Mouse (Mus musculus) left cerebral cortex, adult 8-10 months (tissue): ENCODE data around the gene Cpa5. TPM values are rescaled to one million over a fixed set of nuclear protein-coding genes. Genes with fewer than 3 reads are reported as not detected.

Experiments used
- DNase-seq, 2 experiments: peaks; one replicate each; pipeline ENCODE4 v3.0.0; 2022; ENCODE audit warnings: low spot score in 2 of 2
- total RNA-seq, 4 experiments: library from RNA; stranded (reverse); gene quantifications; 2 replicates each; pipeline ENCODE4 v1.2.4; 2022

The Cpa5 gene
- not detected for total RNA-seq

DNA sequence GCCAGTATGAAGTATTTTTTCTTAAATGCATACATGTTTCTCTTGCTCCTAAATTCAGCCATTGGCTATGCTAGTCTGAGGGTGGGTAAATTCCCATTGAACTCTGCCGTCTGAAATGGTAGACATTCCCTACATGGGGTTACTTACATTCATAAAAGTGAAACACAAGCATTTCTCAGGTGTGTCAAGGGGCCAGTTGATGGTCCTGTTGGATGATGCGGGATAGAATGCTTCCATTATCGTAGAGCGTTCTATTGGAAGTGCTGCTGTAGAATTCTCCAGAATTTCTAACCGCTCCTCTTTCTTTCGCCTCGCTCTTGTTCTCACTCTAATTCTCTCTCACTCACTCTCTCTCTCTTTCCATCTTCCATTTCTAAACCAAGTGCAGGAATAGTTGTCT lies at the start of gene Cpa5:
Gene Cpa5 (plus strand): TSS at position 301 of the 400 bp plus-strand sequence.
- DNase-seq, result no peak

DNA sequence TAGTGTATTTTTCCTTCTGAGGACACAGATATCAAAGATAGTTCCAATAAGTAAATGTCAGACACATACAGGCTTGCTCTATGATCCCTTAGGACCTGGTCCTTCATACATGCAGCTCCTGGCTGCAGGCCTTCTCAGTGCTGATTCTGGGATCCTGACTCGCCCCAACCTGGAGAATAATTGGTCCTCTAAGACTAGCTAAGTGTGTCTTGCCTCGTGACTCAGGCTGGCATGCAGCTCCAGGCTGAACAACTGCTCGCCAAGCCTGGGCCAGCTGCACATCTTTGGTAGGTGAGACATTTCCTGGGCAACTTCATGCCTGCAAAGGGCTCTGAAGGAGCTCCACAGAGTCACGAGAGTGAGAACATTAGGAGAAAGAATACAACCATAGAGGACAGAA lies 48.7 kb upstream of the Cpa5 start:
- DNase-seq, result no peak

DNA sequence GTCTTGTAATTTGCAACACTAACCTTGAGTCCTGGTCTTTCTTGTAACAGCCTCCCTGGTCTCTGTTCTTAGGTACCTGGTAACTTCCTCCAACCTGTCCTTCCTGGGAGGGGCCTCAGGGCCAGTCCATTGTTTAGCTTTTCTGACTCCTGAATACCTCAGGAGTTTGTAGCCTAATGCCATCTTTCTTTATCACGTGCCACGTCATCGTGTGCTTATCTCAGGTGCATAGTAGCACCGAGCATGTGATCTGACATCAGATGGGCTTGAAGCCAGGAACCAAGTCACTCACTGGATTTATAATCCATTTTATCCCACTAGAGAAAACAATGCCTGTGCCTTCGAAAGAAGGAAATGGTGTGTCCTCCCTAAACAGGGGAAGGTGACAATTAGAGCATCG lies 47.2 kb upstream of the Cpa5 start:
- no peak for DNase-seq

DNA sequence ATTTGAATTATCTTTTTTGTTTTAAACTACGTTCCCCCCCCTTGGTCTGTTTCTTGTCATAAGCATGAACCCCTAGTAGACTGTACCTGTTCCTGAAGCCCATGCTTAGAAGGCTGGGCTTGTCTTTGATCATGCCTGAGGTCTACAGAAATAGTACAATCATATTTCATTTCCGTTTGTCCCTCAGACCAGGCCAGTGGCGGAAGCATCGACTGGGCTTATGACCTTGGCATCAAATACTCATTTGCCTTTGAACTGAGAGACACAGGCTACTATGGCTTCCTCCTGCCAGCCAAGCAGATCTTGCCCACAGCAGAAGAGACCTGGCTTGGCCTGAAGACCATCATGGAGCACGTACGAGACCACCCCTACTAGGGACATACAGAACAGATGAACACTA lies 46.8 kb upstream of the Cpa5 start:
- DNase-seq, result no peak

DNA sequence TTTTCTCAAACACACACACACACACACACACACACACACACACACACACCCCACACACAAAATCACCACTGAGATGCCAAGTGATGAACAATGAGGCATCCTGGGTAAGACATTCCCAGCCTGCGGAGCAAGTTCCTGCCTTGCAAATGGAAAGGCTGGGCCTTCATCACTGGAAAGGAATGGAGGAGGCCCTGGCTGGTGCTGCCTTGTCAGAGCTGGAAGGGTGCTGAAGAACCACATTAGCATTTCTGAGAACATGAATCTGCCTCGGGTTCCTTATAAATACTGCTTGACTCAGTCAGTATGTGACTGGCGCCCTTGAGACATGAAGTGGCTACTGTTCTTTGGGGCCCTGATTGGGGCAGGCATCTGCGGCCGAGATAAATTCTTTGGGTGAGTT lies 42.7 kb upstream of the Cpa5 start, which contains the start of gene Cpa4:
Gene Cpa4 (plus strand): TSS at position 301 of the 400 bp plus-strand sequence.
- DNase-seq, result no peak

DNA sequence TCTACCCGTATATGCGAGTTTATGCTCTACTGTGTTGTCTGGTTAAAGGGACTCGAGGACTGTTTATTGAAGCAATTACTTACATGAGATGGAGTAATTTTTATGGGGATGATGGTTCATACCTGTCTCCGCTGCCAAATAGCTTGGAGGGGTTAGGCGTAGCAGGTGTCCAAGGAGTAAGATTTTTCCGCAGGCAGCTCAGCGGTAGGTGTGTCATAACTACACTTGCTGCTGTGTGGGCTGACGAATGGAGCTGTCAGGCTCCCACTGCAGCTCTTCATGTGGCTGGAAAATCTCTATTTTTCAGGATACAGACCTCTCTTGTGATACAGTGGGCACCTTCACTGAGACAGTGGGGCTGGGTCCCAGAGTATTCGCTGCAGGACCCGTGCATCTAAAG lies 41.5 kb upstream of the Cpa5 start:
- DNase-seq, result no peak

DNA sequence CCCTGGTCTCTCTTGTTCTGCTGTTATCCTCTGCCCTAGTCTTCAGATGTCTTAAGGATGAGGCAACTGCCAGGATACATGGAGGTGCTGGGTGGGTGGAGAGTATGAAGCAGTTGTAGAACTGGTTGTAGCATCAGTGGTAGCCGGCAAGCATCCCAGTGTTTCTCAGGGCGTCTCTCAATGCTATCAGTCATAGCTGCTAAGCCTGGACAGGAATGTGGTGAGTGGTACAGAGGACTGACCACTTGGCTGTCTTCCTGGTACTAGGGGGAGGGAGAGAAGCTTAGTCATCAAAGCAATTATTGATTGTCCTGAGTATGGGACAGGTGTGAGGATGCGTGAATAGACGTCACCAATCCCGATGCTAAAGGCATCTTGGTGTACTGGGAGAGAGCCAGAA lies 40.8 kb upstream of the Cpa5 start:
- no peak for DNase-seq

DNA sequence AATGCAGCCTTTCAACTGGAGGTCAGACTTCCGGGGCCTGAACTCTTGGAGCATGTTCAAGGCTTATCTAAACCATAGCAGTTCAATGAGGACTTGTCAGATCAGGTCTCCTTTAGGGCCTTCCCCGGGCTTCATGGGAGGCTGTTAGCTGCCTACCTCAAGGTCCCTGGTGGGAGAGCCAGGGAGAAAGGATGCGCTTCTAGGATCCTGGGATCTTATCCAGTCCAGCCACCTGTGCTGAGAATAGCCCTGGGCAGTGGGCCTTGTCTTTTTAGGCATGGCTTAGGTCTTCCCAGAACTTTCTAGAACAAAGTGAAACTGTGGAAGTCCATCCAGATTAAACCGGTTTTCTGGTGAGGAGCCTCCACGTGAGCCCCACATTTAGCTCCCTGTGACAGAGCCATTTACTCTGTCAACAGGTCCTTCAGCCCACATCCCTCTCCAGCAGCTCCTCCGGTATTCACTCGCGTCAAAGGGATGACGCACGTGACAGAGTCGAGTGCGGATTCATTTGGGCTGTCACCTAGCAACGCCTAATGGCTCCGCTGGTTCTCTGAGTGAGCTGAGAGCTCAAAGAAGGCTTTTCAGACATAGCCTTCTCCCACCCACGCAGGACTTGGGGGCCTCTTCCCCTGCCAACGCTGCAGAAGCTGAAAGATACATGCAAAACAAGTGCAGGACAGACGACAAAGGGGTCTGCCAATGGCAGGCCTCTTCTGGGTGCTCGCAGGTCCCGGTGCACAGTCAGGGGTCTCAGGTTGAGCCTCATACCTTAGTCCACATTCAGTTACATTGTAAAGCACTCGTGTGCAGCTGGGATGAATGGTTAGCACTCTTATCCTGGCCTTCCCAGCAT lies 38.1 kb upstream of the Cpa5 start:
- DNase-seq, result peak; percentile 65 to 93

DNA sequence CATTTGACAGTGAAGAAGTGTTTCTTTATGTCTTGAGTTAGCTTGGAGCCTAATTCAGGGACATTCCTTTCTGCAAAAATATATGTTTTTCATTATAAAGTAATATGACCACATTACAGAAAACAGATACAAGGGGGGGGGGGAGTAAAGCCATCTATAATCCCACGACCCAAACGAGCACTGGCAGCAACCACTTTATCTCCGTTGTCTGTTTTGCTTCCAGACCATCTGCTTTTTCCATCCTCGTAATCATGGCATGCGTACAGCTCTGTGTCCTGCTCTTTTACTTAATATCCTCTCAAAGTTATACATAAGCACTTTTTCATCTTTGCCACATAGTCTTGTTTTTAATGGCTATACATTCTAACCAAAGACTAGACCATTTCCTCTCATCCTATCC lies 37.4 kb upstream of the Cpa5 start:
- DNase-seq, result no peak

DNA sequence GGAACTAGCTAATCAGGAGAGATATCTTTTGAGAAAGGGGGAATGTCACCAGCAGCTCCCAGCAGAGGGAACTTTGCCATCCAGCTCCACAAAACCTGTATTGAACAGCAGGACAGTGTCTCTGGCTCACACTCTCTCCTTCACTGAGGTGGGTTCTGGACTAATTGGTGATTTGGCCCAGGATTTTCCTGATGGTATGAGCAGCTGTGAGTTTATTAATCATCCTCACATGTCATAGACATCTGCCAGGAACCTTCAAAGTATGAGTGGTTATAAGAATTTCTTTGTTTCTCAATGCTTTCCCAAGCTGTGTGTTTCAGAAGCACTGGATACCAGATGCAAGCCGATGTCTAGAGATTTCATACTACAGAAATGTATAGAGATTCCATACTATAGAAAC lies 35.9 kb upstream of the Cpa5 start:
- no peak for DNase-seq

DNA sequence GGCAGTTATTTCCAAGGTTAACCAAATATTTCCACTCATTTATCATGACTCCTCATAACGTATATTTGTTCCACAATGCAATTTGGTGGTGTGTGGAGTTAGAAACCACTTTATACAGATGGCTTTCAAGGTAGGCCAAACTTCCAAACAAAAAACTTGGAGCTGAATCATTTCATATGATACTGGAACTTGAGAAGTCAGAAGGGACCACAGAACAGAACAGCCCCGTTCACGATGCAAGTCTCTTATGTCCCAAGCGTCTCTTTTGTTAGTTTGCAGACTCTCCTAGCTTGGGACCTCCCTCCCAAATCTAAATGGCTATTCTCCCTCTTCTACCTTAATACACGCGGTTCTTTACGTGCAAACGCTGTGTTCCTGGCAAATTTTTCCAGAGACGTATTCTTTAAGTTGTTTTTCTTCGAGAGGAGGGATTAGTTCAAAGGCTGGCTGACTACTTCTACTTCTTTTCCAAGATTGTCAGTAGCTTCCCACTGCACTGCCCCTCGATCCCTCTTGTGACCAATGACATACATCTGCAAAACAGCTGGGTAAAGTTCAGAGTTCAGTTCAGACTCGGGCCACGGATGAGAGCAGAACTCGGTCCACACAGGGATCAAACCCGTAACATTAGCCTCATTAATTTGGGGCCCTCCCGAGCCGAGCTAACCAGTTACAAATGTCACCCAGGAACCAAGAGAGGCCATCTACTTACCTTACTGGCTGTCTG lies 34.2 kb upstream of the Cpa5 start:
- DNase-seq, result no peak

DNA sequence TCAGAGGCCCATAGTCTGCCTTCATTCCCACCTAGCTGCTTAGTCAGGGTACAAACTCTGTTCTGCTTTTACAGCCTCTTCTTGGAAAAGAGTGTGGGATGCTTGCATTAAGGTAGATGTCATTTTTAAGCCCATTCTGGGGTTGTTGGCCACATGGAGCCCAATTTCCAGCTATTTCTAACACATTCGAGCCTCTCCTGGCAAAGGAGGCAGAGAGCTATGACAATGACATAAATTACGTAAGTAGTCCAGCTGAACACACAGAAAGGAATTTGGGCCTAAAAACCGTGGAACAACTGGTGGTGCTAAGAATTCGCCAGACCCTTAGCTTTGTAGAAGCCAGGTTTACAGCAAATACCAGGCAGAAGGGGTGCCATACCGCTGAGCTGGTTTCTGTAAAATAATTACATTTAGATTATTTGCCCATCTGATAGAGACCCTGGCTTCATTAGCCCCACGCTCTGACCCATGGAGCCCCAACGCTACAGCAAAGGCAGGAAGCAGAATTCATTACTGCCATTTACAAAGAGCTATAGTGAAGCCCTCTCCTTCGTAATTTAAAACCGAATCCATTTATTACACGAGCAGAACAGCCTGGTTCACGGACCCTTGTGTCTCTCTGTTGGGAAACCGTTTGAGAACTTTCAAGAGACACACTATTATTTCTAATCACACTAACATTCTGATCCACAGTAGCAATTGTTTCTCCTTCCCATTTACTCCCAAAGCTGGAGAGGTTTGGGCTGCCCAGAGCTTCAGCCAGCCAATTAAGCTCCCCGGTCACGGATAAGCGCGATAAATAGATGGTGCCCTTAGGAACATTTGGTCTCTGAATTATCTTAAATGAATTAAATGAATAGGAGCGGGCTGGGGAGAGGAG lies 30.6 kb upstream of the Cpa5 start:
- peak in 1 of 2 experiments; percentile 38 for DNase-seq

DNA sequence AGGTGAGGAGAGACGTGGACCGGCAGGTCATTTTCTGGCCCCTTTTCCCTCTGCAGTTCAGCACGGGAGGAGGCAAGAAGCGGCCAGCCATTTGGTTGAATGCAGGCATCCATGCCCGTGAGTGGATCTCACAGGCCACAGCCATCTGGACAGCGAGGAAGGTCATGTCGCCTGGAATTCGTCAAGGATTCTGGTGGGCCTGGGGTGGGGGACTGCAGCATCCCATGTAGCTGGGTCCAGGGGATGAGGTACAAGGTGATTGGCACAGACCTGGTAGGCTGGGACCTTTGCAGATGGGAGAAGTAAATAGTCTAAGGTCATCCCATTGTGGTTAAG lies 30.0 kb upstream of the Cpa5 start:
- DNase-seq, result no peak

DNA sequence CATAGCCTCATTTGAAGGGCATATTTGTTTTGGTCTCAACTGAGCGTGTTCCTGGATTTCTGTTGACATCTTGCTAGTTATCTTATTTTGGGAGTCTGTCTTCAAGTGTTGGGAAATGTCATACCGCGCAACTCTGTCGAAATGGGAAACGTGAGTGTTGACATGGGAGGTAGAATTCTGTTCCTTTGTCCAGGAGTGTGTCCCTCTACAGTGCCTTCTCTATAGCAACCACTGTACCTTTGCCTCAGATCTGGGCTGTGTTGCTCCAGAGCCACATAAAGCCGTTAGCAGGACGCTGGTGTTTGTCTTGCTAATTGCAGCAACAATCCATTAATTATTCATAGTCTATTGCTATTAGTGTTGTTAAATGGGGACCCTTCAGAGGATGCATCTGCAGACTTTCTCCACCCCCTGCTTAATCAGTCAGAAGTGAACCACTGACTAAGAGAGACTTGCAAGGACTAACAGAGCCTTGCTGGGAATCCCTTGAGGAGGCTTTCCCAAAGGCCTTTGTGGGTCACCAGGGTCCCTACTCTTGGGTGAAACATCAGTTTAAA lies 23.8 kb upstream of the Cpa5 start:
- no peak for DNase-seq

DNA sequence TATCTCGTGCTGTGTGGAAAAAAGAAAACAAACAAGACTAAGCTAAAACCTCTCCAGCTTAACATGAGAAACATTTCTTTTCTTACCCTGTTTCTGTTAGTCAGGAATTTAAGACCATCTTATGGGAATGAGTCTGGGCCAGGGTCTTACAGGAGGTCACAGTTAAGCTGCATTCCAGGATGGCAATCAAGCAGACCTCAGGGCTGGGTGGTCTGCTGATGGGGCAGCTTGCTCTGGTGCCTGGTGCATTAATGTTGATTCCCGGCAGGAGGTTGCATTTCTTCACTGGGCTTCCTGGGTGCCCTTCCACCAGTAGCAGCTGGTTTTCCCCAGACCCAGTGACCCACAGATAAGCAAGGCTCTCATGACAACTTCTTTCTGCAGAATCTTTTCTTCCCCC lies 21.0 kb upstream of the Cpa5 start:
- DNase-seq, result no peak

DNA sequence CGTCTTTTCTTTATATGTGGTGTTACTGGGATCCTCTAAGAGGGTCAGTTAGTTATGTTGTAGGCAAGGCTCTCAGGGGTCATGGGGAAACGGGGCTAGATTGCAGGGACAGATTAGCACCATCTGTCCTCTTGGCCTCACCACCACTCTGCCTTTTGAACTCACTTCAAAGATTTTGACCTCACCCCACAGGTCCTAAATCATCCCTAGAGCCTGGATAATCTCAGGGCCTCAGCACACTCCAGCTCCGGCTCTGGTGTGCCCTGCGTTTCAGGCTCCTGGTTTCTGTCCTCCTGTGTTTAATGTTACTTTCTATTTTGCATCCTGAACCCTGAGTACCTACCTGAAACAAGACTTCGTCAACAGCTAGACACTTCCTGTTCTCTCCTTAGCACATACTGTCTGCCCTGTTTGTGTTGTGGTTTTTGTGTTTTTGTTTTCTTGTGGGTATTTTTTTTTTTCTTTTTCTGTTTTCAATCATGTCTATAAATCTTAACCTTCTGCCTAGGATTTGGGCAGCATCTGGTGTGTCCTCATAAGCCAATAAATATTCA lies 18.9 kb upstream of the Cpa5 start:
- no peak for DNase-seq

DNA sequence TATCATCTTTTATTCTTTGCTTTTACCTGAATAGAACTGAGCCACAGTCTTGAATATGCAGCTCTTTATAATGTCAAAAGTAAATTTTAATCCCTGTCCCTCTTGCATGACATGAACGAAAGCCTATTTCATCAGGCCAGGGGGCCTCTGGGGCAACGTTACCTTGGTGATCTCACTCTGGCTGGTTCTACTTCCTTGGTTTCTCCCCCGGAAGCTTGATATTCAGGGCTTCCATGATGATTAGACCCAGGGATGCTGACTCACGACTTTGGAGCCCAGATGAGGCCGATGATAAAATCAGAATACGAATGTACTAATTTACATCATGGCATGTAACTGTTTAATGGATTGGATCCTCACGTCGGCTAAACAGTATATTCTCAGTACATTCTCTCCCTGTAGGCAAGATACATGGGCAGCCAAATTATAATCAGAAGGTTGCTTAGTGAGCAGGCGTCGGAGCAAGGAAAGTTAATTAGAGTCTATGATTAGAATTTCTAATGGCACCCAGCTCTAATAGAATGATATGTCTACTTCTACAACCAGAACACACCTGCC lies 18.3 kb upstream of the Cpa5 start:
- no peak for DNase-seq

DNA sequence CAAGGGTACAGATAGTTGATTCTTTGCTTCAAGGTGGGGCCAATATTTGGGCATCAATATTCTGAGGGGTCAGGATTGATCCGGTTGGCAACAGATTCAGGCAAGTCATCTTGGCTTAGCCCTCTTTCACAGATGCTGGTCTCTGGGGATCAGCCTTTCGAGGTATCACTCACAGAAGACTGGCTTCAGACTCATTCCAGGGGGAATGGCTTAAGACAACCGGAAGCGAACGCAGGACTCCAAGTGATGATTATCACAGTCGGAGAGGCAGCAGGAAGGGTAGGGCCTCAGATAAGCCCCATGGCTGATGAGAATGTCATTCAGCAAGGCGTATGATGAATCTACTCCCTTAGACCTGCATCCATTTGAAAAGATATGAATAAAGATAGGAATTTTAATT lies 16.4 kb upstream of the Cpa5 start:
- no peak for DNase-seq

DNA sequence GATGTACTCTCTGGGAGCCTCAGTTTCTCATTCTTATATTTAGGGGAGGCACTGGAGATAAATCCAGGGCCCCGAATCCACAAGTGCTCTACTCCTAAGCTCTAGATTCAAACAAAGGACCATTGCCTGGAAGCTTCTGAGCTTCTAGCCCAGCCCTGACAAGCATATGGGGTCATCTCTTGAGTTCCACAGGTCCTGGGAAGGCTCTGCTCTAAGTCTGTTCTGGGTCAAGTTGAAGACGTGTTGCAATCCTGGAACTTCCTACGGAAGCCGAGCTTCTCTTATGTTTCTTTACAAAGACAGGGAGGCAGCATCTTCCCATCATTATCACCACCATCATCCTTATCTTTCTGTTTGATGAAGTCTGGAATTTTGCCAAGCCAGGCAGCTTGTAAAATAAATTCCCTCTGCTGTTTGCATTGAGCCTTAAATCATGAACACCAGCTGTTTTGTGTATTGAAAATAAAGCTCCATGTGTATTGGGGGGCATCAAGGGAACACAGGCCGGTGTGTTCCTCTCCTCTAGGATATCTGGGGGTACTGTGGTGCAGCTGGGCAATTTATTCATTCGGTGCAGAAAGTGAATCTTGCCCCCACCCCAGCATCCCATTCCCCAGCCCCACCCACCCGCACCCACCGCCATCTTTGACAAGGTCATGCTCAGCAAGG lies 14.4 kb upstream of the Cpa5 start:
- DNase-seq, result no peak

DNA sequence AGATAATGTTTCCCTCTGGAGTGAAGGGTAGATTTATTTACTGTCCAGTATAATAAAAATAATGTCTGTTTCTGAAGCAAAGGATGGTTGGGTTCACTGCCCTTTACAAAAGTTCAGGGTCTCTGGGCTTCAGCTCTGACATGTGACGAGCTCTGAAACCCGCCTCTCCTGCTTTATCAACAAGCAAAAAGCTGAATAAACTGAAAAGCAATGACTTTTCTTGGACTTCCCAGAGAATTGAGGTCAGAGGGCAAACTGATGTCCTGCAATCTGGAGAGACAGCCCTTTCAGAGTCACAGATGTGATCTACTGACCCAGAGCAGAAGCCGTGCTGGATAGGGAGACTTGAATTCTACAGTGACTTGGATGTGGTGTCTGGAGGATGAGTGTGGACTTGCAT lies 10.8 kb upstream of the Cpa5 start:
- no peak for DNase-seq

DNA sequence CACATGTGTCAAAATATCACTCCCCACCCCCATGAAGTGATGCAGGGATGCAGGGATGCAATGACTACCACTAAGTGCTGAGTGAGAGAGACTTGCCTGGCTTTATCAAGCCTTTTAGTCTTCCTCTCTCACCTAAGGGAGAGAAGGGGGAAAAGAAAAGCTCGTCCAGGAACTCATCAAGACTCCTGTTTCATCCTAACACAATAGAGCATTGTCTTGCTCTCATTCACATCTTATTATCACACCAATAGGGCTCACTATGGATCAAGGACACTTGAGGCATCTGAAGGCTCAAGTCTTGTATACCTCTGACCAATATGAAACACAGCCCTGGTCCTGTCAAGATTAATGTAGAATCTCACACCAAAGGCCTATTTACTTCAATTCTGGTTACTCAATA lies 9.8 kb upstream of the Cpa5 start:
- no peak for DNase-seq
